Mouse (Mus musculus): ENCODE measurements around the gene Tspyl2. TPM values are rescaled to one million over a fixed set of nuclear protein-coding genes. Genes with fewer than 3 reads are reported as not detected.

The Tspyl2 gene
- polyA plus RNA-seq, 3 experiments from 2014 or later = 8.6 to 15.8 (median 12.8) TPM

Other genes with a start within 250 kb of the Tspyl2 start
- gene Iqsec2, start 198.2 kb downstream of the Tspyl2 start, polyA plus RNA-seq (2017; shearing (Covaris generic)) = under 1 TPM in 2 of 3 experiments, not detected in 1; 0.35 to 0.36 TPM
- gene Kdm5c, start 109.4 kb downstream of the Tspyl2 start, polyA plus RNA-seq (2017; shearing (Covaris generic)) = 10 to 100 TPM; 24.4 to 35.0 (median 26.8) TPM
- gene Kantr, start 14.9 kb downstream of the Tspyl2 start, polyA plus RNA-seq (2017; shearing (Covaris generic)) = 10 to 100 TPM; 23.5 to 46.6 (median 37.2) TPM
- gene Gpr173, start 26.3 kb upstream of the Tspyl2 start, polyA plus RNA-seq (2017; shearing (Covaris generic)) = not detected
- not detected for gene Cldn34a, start 220.9 kb upstream of the Tspyl2 start, polyA plus RNA-seq (2017; shearing (Covaris generic))